Mouse (Mus musculus) embryonic fibroblast, embryonic 13.5 days (primary cell): ENCODE measurements at regions not wholly inside any gene's neighbourhood (a gene's known extent, or its start where the extent isn't known, plus 50 kb on each side); places are given as distances from the start of the nearest gene placed in this dataset.

Experiments used
- CTCF ChIP-seq: IDR thresholded peaks from 2 replicates; pipeline ENCODE4 v1.5.1; 2011; ENCODE audit warnings: mild to moderate bottlenecking, control low read depth, low read length, moderate library complexity, borderline replicate concordance; ENCODE audit not compliant: insufficient read depth
- POLR2A ChIP-seq: IDR thresholded peaks from 2 replicates; pipeline ENCODE4 v1.6.1; 2011; ENCODE audit warnings: low read depth, mild to moderate bottlenecking, control low read depth, low read length, moderate library complexity

DNA sequence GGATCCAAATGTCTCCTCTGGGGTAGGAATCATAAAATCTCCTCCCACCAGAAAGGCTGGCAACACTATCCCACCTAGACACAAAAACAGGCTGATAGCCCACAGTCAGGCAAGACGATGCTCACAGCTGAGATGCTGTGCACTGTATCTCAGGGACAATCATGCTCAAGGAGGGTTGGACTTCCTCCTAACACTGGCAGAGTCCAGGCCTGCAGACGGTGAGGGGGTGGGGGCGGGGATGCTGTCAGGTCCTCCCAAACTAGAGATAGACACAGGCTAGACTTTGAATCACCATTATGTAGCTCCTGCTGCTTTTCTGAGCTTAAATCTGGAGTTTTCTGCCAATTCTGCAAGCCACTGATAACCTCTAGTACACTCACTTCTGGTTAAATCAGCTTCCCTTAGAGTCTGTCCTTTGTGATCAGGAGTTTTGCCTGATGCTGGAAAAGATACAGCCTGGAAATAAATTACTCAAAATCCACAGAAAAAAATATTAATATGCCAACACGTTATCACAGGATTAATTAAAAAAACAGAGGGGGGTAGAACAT is 445.1 kb upstream of the Smim15 start:
- no peak for TF ChIP-seq POLR2A
- TF ChIP-seq CTCF = no peak
